In the genomic region with DNA sequence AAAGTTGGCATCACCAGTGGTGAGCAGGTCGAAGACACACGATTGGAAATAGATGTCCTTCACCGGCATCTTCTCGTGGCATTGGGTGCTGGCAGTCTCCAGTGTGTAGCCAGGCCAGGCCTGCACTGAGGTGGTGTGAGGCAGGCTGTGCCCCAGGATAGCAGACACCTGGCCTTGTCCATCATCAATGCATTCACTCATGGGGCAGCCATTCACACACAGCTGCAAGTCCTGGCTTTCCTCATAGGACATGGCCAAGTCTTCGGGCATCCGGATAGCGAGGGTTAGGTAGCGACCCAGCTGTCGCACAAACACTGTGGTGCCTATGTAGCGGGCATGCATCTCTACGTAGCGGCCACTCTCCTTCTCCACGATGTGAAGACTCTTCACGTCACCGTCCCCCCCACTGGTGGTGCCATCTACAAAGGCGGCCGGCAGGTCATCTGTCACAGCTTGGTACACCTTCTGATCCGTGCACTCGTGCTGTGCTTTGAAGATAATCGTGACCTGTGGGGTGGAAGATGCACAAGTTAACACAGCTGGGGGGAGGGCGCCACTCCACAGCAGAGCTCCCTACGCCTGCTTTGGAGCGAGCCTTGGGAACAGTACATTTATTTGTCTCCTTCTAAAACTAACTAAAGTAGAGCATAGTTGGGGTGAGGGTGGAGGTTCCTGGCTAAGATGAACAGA, we compare ENCODE assay signal across 12 mouse cellular contexts. TPM values are rescaled to one million over a fixed set of nuclear protein-coding genes. Genes with fewer than 3 reads are reported as not detected.
A peak's percentile ranks its signal among the peaks of the same experiment; 100 is the strongest.
DNase-seq lines count a peak whose midpoint lies in the region; ATAC-seq and TF ChIP-seq lines count a peak whose summit lies in the region.
"Had no signal": no experiment of that assay in that cellular context is flagged by ENCODE, and none has a peak within 500 bp of the region (broad histone marks: within the 10 kb centered on the region; RNA-seq: fewer than 3 reads in every experiment).

No protein-coding gene starts in this region.

- no peak overlapping the region for H3K9ac ChIP-seq in hindbrain, postnatal 0 days (replicated peaks; ENCODE audit: low read length)
- H3K9ac ChIP-seq in hindbrain, embryonic 13.5 days: no peak overlapping the region
- H3K9ac ChIP-seq: lung, embryonic 15.5 days had no signal

- H3K79me2 ChIP-seq in myocyte (ENCODE audit: control insufficient read depth, insufficient read depth): peaks cover 62% of the 10 kb centered on the region

- no peaks in the 10 kb centered on the region for H3K27me3 ChIP-seq in hindbrain, postnatal 0 days (ENCODE audit: insufficient read depth, low read length)
- H3K27me3 ChIP-seq in hindbrain, embryonic 13.5 days: no peaks in the 10 kb centered on the region
- no peaks in the 10 kb centered on the region for H3K27me3 ChIP-seq in myocyte (ENCODE audit: control insufficient read depth, insufficient read depth, insufficient read length)
- H3K27me3 ChIP-seq: lung, embryonic 15.5 days had no signal

- H3K9me3 ChIP-seq in hindbrain, postnatal 0 days (ENCODE audit: low read length): no peaks in the 10 kb centered on the region
- H3K9me3 ChIP-seq in hindbrain, embryonic 13.5 days: no peaks in the 10 kb centered on the region
- H3K9me3 ChIP-seq: lung, embryonic 15.5 days had no signal

- DNase-seq in cerebellum, adult 9-10 months: peak; percentile 25
- DNase-seq in cerebellum, postnatal 25 days: no peak
- DNase-seq in hindbrain, postnatal 0 days (ENCODE audit: low spot score): no peak
- DNase-seq in gastrocnemius, postnatal 25 days: peak; percentile 82
- no peak for DNase-seq in left cerebral cortex, adult 11 months (ENCODE audit: low spot score)
- DNase-seq: adrenal gland, adult 8-10 months; layer of hippocampus, adult 9-11 months; left cerebral cortex, postnatal 4 days had no signal

- 77% methylated on average over 23 of the region's 23 CpGs for WGBS in hindbrain, postnatal 0 days
- WGBS in hindbrain, embryonic 13.5 days: 85% methylated on average over 23 of the region's 23 CpGs

- TF ChIP-seq POLR2A in myocyte (IDR thresholded peaks at IDR 0.05; ENCODE audit: insufficient read length, low read depth): no peak

- H3K27ac ChIP-seq in hindbrain, postnatal 0 days: no peak overlapping the region
- H3K27ac ChIP-seq in hindbrain, embryonic 13.5 days: no peak overlapping the region

- no peak for TF ChIP-seq CTCF in hindbrain, postnatal 0 days (IDR thresholded peaks at IDR 0.05; ENCODE audit: low read depth)

- no peak overlapping the region for H3K4me2 ChIP-seq in hindbrain, postnatal 0 days (ENCODE audit: low read depth, low read length)
- H3K4me2 ChIP-seq in hindbrain, embryonic 13.5 days: no peak overlapping the region
- no peak overlapping the region for H3K4me2 ChIP-seq in myocyte (ENCODE audit: low read depth)

- H3K4me3 ChIP-seq in hindbrain, postnatal 0 days (ENCODE audit: low read length): no peak overlapping the region
- no peak overlapping the region for H3K4me3 ChIP-seq in hindbrain, embryonic 13.5 days
- no peak overlapping the region for H3K4me3 ChIP-seq in myocyte
- H3K4me3 ChIP-seq: lung, embryonic 15.5 days had no signal

- ATAC-seq in hindbrain, postnatal 0 days: 0 out of 2 replicates have a peak, but pooled peaks have one; percentile 11
- ATAC-seq in hindbrain, embryonic 13.5 days (ENCODE audit: low FRiP score): no peak
- ATAC-seq in megakaryocyte-erythroid progenitor cell, adult 5-6 weeks (replicated peaks; ENCODE audit: low FRiP score, low TSS enrichment, poor library complexity, severe bottlenecking): no peak

- peaks cover 9% of the 10 kb centered on the region; the same call in 1 of the 2 replicates for H3K4me1 ChIP-seq in hindbrain, postnatal 0 days (ENCODE audit: insufficient read depth, low read length)
- peaks cover 59% of the 10 kb centered on the region for H3K4me1 ChIP-seq in hindbrain, embryonic 13.5 days (replicated peaks)

- no peaks in the 10 kb centered on the region for H3K36me3 ChIP-seq in hindbrain, postnatal 0 days (ENCODE audit: insufficient read depth, low read length)
- H3K36me3 ChIP-seq in hindbrain, embryonic 13.5 days: peaks cover 27% of the 10 kb centered on the region
- H3K36me3 ChIP-seq in myocyte (ENCODE audit: control insufficient read depth, insufficient read depth): peaks cover 20% of the 10 kb centered on the region

- no peak overlapping the region for H3ac ChIP-seq in myocyte (ENCODE audit: control insufficient read depth, insufficient read length)

TF ChIP-seq in myocyte, 11 proteins besides CTCF, POLR2A, EP300 and RAD21:
- TF ChIP-seq E2F4 (IDR thresholded peaks at IDR 0.05; ENCODE audit: insufficient read depth): no peak
- no peak for TF ChIP-seq REST (IDR thresholded peaks at IDR 0.05; ENCODE audit: insufficient read depth, insufficient read length)
- TF ChIP-seq CEBPB (IDR thresholded peaks at IDR 0.05; ENCODE audit: insufficient read depth, poor library complexity, severe bottlenecking): no peak
- TF ChIP-seq TCF3 (IDR thresholded peaks at IDR 0.05; ENCODE audit: insufficient read length, low read depth): peak; percentile 66
- TF ChIP-seq TCF12 (IDR thresholded peaks at IDR 0.05; ENCODE audit: insufficient read depth, poor library complexity, severe bottlenecking): peak; percentile 11
- TF ChIP-seq MAX (IDR thresholded peaks at IDR 0.05; ENCODE audit: low read depth): no peak
- no peak for TF ChIP-seq POLR2AphosphoS2 (IDR thresholded peaks at IDR 0.05; ENCODE audit: insufficient read length, low read depth)
- TF ChIP-seq SRF (IDR thresholded peaks at IDR 0.05; ENCODE audit: control insufficient read depth, insufficient read length, low read depth): no peak
- TF ChIP-seq MYOD1 (IDR thresholded peaks at IDR 0.05; ENCODE audit: control insufficient read depth in 1 of 3, insufficient read length in 2 of 3, low read depth in 2 of 3): peak; percentile 67 to 99 (median 99)
- no peak for TF ChIP-seq USF1 (IDR thresholded peaks at IDR 0.05; ENCODE audit: low read depth)
- TF ChIP-seq MYOG (IDR thresholded peaks at IDR 0.05; ENCODE audit: control insufficient read depth in 1 of 3, insufficient read depth in 1 of 3, insufficient read length in 2 of 3, low read depth in 2 of 3): peak in 2 of 3 experiments; percentile 69
TF ChIP-seq in myocyte: peak in this region for 4.

RNA-seq across cellular contexts. Expression of gene Rgmb, which starts 23.4 kb away (rescaled TPM):
- total RNA-seq in hindbrain, postnatal 0 days (2014; rRNA removed): 131 and 145 TPM in 2 replicates
- polyA plus RNA-seq in hindbrain, postnatal 0 days (2015; fragmentation: Nextera tagmentation; extraction: Ambion mirVana): 50.6 and 52.8 TPM in 2 replicates
- 86.6 and 97.1 TPM in 2 replicates for polyA plus RNA-seq in hindbrain, embryonic 13.5 days (2015; fragmentation: Nextera tagmentation; extraction: Ambion mirVana)
- 10 to 100 TPM; 34.9 to 37.6 TPM for total RNA-seq in gastrocnemius, postnatal 25 days (2021)
- polyA plus RNA-seq in myocyte (2012; fragmentation: generic; extraction: Trizol): 13.8 TPM
- not detected in 2 replicates for total RNA-seq in megakaryocyte-erythroid progenitor cell, adult 5-6 weeks (2014; fragmentation: Nextera tagmentation)
- total RNA-seq in megakaryocyte-erythroid progenitor cell, adult 5-6 weeks (2017): 0.38 TPM in 1 of 2 replicates, not detected in the other

Comparison
In these comparisons a context has a peak if more than half of its experiments do, and no peak if none do; other contexts are left out.
1. DNase-seq: peak in cerebellum, adult 9-10 months (single experiment) and gastrocnemius, postnatal 25 days (single experiment); none in cerebellum, postnatal 25 days (0 of 2), hindbrain, postnatal 0 days (single experiment) and left cerebral cortex, adult 11 months (single experiment).
2. RNA of gene Rgmb, which starts 23.4 kb away (total RNA-seq): 131 to 145 TPM in hindbrain, postnatal 0 days and 34.9 to 37.6 TPM in gastrocnemius, postnatal 25 days; 0.38 TPM in megakaryocyte-erythroid progenitor cell, adult 5-6 weeks; every median in the first group is over 10 times any median in the second.